Mouse (Mus musculus) kidney, postnatal 4 days (tissue): ENCODE measurements around the gene Arhgef5.

Experiments used
- DNase-seq, 2 experiments: peaks; one replicate each; pipeline ENCODE4 v3.0.0; 2021; ENCODE audit warnings: mixed read lengths in 2 of 2

The Arhgef5 gene

DNA sequence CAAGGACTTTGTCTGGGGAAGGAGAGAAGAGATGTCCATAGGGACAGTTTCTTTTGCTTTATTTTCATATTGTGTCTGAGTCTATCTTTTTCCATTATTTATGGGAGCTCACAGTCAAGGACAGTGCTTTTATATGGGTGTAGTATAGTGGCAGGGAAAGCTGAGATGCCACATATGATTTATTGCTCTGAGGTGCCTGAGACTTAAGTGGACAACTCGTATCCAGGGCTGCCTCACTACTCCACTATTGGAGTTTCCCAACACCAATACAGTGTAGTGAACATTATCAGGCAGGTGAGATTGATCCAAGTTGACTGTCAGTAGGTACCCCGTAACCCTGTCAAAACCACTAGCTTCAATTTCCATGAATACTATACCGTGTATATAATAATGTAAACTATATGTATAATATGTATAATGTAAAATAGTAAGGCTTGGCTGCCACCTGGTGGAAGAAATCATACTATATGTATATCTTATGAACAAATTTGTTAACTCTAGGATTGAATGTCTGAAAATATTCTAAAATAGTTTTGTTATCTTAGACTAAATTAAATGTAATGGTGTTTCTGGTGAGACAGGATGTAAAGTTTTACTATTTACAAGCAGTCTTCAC, 70.3 kb downstream of the Arhgef5 start:
- no peak for DNase-seq

GRCm38 (mm10) chr6:43337491-43337961, 72.1 kb downstream of the Arhgef5 start:
- DNase-seq, result peak; percentile 21 to 47

DNA sequence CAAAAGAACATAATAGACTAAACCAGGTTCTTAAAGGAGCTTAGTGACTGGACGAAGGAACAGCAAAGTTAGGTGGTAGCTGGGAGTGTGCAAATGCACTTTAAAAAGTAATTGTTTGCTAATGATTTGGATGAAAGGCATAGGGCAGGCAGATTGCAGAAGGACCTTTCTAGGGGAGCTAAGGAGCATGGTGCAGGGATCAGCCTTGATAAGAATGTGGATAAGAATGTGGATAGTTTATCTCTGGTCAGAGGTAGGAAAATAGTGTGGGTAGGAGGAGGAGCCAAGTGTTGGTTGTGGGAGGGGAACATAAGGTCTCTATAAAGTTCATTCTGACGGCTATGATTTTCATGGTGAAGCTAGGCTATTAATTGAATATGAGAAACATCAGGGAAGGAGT, 73.4 kb downstream of the Arhgef5 start:
- DNase-seq, result no peak
